Mouse (Mus musculus): ENCODE measurements around the gene Ahnak. TPM values are rescaled to one million over a fixed set of nuclear protein-coding genes. Genes with fewer than 3 reads are reported as not detected.

Ahnak gene
- 4.4 and 4.5 TPM in 2 replicates for polyA plus RNA-seq (2014; fragmentation: Nextera tagmentation; extraction: Ambion mirVana)

GRCm38 (mm10) chr19:8989066-8989566 lies at the start of gene Ahnak:
Gene Ahnak (plus strand): TSS chr19:8989284.
- peak; percentile 59 for DNase-seq (ENCODE audit: low spot score)

GRCm38 (mm10) chr19:8940526-8941133 lies 48.5 kb upstream of the Ahnak start:
- Histone ChIP-seq H3K9me3 (ENCODE audit: control insufficient read depth, low read length) (no peaks in the 10 kb centered on the region), H3K4me1 (ENCODE audit: control insufficient read depth, insufficient read depth, low read length) (peaks cover 9% of the 10 kb centered on the region; the same call in 1 of the 2 replicates), H3K4me2 (ENCODE audit: low read depth) (peak overlapping the region; percentile 42), H3K27ac (ENCODE audit: low read depth, low read length) (no peak overlapping the region), H3K36me3 (ENCODE audit: control insufficient read depth, insufficient read depth, low read length) (peaks cover 6% of the 10 kb centered on the region), H3K9ac (ENCODE audit: low read length) (peak overlapping the region; percentile 99; the same call in 1 of the 2 replicates), H3K27me3 (ENCODE audit: control insufficient read depth, insufficient read depth, low read length) (no peaks in the 10 kb centered on the region), H3K4me3 (ENCODE audit: low read depth, low read length) (0 out of 2 replicates have a peak overlapping the region, but pooled peaks have one; percentile 6)
- DNase-seq (ENCODE audit: low spot score) (no peak), ATAC-seq (ENCODE audit: insufficient read depth, low FRiP score, low TSS enrichment) (no peak)
- WGBS = 77% methylated on average over 15 of the region's 15 CpGs

More at GRCm38 (mm10) chr19:8989066-8989566, at the start of gene Ahnak:
- Histone ChIP-seq H3K27me3 (ENCODE audit: control insufficient read depth, insufficient read depth, low read length) (peaks cover 23% of the 10 kb centered on the region), H3K4me3 (ENCODE audit: low read depth, low read length) (peak within 1 kb of the TSS; percentile 57), H3K4me2 (ENCODE audit: low read depth) (peak within 1 kb of the TSS; percentile 96), H3K9me3 (ENCODE audit: control insufficient read depth, low read length) (no peaks in the 10 kb centered on the region), H3K27ac (ENCODE audit: low read depth, low read length) (0 out of 2 replicates have a peak within 1 kb of the TSS, but pooled peaks have one; percentile 27), H3K36me3 (ENCODE audit: control insufficient read depth, insufficient read depth, low read length) (no peaks in the 10 kb centered on the region), H3K4me1 (ENCODE audit: control insufficient read depth, insufficient read depth, low read length) (peaks cover 8% of the 10 kb centered on the region), H3K9ac (ENCODE audit: low read length) (peak within 1 kb of the TSS; percentile 52)
- peak; percentile 37 for ATAC-seq (ENCODE audit: insufficient read depth, low FRiP score, low TSS enrichment)
- under 1% methylated on average over 38 of the region's 42 CpGs for WGBS

GRCm38 (mm10) chr19:8941136-8941514 lies 48.0 kb upstream of the Ahnak start:
- peak overlapping the region; percentile 98 for H3K27ac ChIP-seq (ENCODE audit: low read depth, low read length)
- no peaks in the 10 kb centered on the region for H3K27me3 ChIP-seq (ENCODE audit: control insufficient read depth, insufficient read depth, low read length)
- peak overlapping the region; percentile 96 for H3K4me3 ChIP-seq (ENCODE audit: low read depth, low read length)
- peaks cover 9% of the 10 kb centered on the region for H3K36me3 ChIP-seq (ENCODE audit: control insufficient read depth, insufficient read depth, low read length)
- H3K9me3 ChIP-seq (ENCODE audit: control insufficient read depth, low read length) = no peaks in the 10 kb centered on the region
- peak; percentile 46; the same call in 1 of the 2 replicates for ATAC-seq (ENCODE audit: insufficient read depth, low FRiP score, low TSS enrichment)
- H3K9ac ChIP-seq (ENCODE audit: low read length) = peak overlapping the region; percentile 99
- DNase-seq (ENCODE audit: low spot score) = no peak
- H3K4me2 ChIP-seq (ENCODE audit: low read depth) = peak overlapping the region; percentile 42
- peaks cover 9% of the 10 kb centered on the region; the same call in 1 of the 2 replicates for H3K4me1 ChIP-seq (ENCODE audit: control insufficient read depth, insufficient read depth, low read length)
- 25% methylated on average over 10 of the region's 10 CpGs for WGBS

DNA sequence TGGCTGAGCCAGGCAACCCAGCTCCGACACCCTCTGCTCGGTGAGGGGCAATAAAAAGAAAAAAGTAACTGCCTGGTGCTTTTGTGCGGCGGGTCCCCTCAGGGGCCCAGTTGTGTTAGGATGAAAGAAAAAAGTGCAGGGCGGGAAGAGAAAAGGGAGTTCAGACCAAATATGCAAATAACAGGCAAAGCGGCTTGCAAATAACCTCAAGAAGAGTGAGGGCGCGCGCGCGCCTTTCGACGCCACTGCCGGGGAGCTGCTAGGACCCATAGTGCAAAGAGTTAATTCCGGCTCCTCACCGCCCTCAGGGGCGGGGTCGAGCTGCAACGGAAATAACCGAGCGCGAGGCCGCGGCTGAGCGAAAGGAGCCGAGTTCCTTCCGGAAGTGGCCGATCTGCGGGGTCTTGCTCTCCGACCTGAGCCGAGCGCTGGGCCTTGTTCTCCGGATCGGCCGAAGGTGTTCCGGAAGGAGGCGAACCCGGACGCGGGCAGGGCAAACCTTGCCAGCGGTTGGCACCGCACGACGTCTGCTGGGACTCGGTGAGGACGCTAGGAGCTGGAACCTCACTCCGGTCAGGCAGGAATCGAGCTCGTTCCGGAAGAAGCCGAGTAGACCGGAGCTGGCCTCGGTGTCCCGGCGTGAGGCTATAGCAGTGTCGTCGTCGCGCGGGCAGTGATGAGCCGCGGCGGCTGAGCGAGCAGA lies 47.4 kb upstream of the Ahnak start, which contains the start of gene Mta2:
TSS of gene Mta2 (plus strand) at position 361 of the 703 bp plus-strand sequence.
- Histone ChIP-seq H3K36me3 (ENCODE audit: control insufficient read depth, insufficient read depth, low read length) (peaks cover 13% of the 10 kb centered on the region), H3K27me3 (ENCODE audit: control insufficient read depth, insufficient read depth, low read length) (no peaks in the 10 kb centered on the region), H3K4me2 (ENCODE audit: low read depth) (peak within 1 kb of the TSS; percentile 42), H3K4me3 (ENCODE audit: low read depth, low read length) (peak within 1 kb of the TSS; percentile 96), H3K27ac (ENCODE audit: low read depth, low read length) (peak within 1 kb of the TSS; percentile 98), H3K9ac (ENCODE audit: low read length) (peak within 1 kb of the TSS; percentile 99), H3K4me1 (ENCODE audit: control insufficient read depth, insufficient read depth, low read length) (peaks cover 9% of the 10 kb centered on the region; the same call in 1 of the 2 replicates), H3K9me3 (ENCODE audit: control insufficient read depth, low read length) (no peaks in the 10 kb centered on the region)
- ATAC-seq (ENCODE audit: insufficient read depth, low FRiP score, low TSS enrichment) (peak; percentile 95), DNase-seq (ENCODE audit: low spot score) (peak; percentile 98)
- WGBS = under 1% methylated on average over 64 of the region's 64 CpGs

DNA sequence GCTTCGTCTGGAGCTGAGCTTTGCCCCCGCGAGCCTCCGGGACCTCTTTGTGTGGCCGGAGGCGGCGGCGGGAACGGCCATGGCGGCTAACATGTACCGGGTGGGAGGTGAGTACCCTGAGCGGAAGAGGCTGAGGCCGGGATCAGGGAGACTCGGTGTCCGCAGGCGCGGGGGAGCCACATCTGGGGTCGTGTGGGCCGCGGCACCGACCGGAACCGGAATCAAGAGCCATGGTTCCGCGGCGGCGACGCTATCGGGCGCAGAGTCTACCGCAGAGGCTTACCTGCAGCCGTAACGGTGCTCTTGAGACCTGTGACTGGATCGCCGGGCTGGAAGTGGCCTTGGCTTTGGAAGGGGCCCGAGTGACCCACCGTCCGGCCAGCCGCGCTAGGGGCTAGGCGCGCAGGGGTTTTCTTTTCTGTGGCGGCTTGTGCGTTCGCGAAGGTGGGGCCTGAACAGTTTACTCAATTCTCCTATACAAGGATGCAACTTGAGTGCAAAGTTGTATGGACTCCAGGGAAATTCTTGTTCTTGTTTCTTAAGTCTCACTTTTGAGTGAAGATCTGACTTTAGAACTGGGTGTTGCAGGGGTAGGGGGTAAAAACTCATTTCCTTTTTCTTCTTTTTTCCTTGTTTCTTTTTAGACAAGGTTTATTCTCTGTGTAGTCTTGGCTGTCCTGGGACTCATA lies 46.7 kb upstream of the Ahnak start:
- Histone ChIP-seq H3K4me1 (ENCODE audit: control insufficient read depth, insufficient read depth, low read length) (peaks cover 9% of the 10 kb centered on the region; the same call in 1 of the 2 replicates), H3K4me3 (ENCODE audit: low read depth, low read length) (peak overlapping the region; percentile 96), H3K27me3 (ENCODE audit: control insufficient read depth, insufficient read depth, low read length) (no peaks in the 10 kb centered on the region), H3K27ac (ENCODE audit: low read depth, low read length) (peak overlapping the region; percentile 98), H3K36me3 (ENCODE audit: control insufficient read depth, insufficient read depth, low read length) (peaks cover 18% of the 10 kb centered on the region), H3K9ac (ENCODE audit: low read length) (peak overlapping the region; percentile 99), H3K4me2 (ENCODE audit: low read depth) (peak overlapping the region; percentile 42), H3K9me3 (ENCODE audit: control insufficient read depth, low read length) (no peaks in the 10 kb centered on the region)
- ATAC-seq (ENCODE audit: insufficient read depth, low FRiP score, low TSS enrichment) (peak; percentile 61), DNase-seq (ENCODE audit: low spot score) (no peak)
- WGBS = under 1% methylated on average over 46 of the region's 46 CpGs

DNA sequence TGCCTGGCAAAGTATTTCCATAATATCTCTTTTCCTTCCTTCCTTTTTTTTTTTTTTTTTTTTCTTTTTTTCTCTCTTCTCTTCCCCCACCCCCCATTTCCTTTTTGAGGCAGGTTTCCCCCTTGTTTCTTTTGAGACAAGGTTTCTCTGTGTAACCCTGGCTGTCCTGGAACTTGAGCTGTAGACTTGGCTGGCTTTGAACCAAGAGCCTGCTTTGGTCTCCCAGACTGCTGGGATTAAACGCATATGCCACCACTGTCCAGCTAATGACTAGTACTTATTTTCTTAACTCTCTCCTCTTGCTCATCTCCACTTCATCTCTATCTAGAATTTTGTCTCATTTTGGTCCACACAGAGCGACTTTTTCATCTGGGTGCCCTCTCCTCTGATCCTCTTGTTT lies 46.0 kb upstream of the Ahnak start:
- Histone ChIP-seq H3K9ac (ENCODE audit: low read length) (peak overlapping the region; percentile 99), H3K9me3 (ENCODE audit: control insufficient read depth, low read length) (no peaks in the 10 kb centered on the region), H3K4me2 (ENCODE audit: low read depth) (peak overlapping the region; percentile 42), H3K4me3 (ENCODE audit: low read depth, low read length) (peak overlapping the region; percentile 96), H3K4me1 (ENCODE audit: control insufficient read depth, insufficient read depth, low read length) (peaks cover 9% of the 10 kb centered on the region; the same call in 1 of the 2 replicates), H3K27ac (ENCODE audit: low read depth, low read length) (no peak overlapping the region), H3K27me3 (ENCODE audit: control insufficient read depth, insufficient read depth, low read length) (no peaks in the 10 kb centered on the region), H3K36me3 (ENCODE audit: control insufficient read depth, insufficient read depth, low read length) (peaks cover 20% of the 10 kb centered on the region)
- ATAC-seq (ENCODE audit: insufficient read depth, low FRiP score, low TSS enrichment) (no peak), DNase-seq (ENCODE audit: low spot score) (no peak)
- 67% methylated on average over 2 of the region's 2 CpGs for WGBS

DNA sequence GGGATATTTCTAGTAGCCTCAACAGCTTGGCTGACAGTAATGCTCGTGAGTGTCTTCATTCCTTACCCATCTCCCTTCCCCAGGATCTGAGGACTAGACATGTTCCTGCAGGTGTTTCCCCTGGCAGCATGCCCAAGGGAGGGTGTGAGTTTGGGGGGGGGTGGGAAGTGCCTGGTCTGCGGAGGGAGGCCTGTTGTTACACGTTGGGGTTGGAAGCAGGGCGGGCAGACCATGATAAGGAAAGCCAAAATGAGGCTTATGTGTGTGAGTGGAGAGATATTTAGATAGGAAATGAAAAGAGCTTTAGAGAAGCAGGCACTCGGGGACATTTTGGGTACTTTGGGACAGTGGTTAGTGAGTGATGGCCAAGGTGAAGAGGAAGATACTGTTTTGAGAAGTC lies 45.0 kb upstream of the Ahnak start:
- H3K27ac ChIP-seq (ENCODE audit: low read depth, low read length) = no peak overlapping the region
- no peak overlapping the region for H3K9ac ChIP-seq (ENCODE audit: low read length)
- no peaks in the 10 kb centered on the region for H3K9me3 ChIP-seq (ENCODE audit: control insufficient read depth, low read length)
- H3K36me3 ChIP-seq (ENCODE audit: control insufficient read depth, insufficient read depth, low read length) = peaks cover 28% of the 10 kb centered on the region
- H3K4me3 ChIP-seq (ENCODE audit: low read depth, low read length) = no peak overlapping the region; the same call in 1 of the 2 replicates
- H3K27me3 ChIP-seq (ENCODE audit: control insufficient read depth, insufficient read depth, low read length) = no peaks in the 10 kb centered on the region
- WGBS = 82% methylated on average over 5 of the region's 5 CpGs
- H3K4me1 ChIP-seq (ENCODE audit: control insufficient read depth, insufficient read depth, low read length) = peaks cover 9% of the 10 kb centered on the region; the same call in 1 of the 2 replicates
- no peak overlapping the region for H3K4me2 ChIP-seq (ENCODE audit: low read depth)
- ATAC-seq (ENCODE audit: insufficient read depth, low FRiP score, low TSS enrichment) = no peak
- DNase-seq (ENCODE audit: low spot score) = no peak

GRCm38 (mm10) chr19:8944750-8945149 lies 44.3 kb upstream of the Ahnak start:
- H3K36me3 ChIP-seq (ENCODE audit: control insufficient read depth, insufficient read depth, low read length) = peaks cover 30% of the 10 kb centered on the region
- no peak overlapping the region for H3K27ac ChIP-seq (ENCODE audit: low read depth, low read length)
- H3K9ac ChIP-seq (ENCODE audit: low read length) = no peak overlapping the region
- no peak for ATAC-seq (ENCODE audit: insufficient read depth, low FRiP score, low TSS enrichment)
- H3K4me1 ChIP-seq (ENCODE audit: control insufficient read depth, insufficient read depth, low read length) = peaks cover 9% of the 10 kb centered on the region; the same call in 1 of the 2 replicates
- H3K4me2 ChIP-seq (ENCODE audit: low read depth) = no peak overlapping the region
- H3K27me3 ChIP-seq (ENCODE audit: control insufficient read depth, insufficient read depth, low read length) = no peaks in the 10 kb centered on the region
- WGBS = 59% methylated on average over 5 of the region's 5 CpGs
- peak; percentile 77 for DNase-seq (ENCODE audit: low spot score)
- no peak overlapping the region for H3K4me3 ChIP-seq (ENCODE audit: low read depth, low read length)
- H3K9me3 ChIP-seq (ENCODE audit: control insufficient read depth, low read length) = no peaks in the 10 kb centered on the region
